Mouse (Mus musculus) lung, embryonic 14.5 days (tissue): ENCODE measurements around the gene Car2. TPM values are rescaled to one million over a fixed set of nuclear protein-coding genes. Genes with fewer than 3 reads are reported as not detected.
A peak's percentile ranks its signal among the peaks of the same experiment; 100 is the strongest.

Experiments used
- ATAC-seq: fragments of 200-750 bp; cut with Nextera tagmentation; 2 replicates; pipeline ENCODE4 v1.8.0; 2017; ENCODE audit warnings: mild to moderate bottlenecking, moderate TSS enrichment, moderate library complexity; ENCODE audit not compliant: insufficient read depth
- DNase-seq: peaks from one replicate; pipeline ENCODE4 v3.0.0-alpha.2; 2015
- H3K27ac ChIP-seq: fragments of 300-500 bp; sonication (generic); 2 replicates; pipeline ENCODE4 v1.5.1; 2014; ENCODE audit warnings: low read depth, mild to moderate bottlenecking, moderate library complexity
- H3K27me3 ChIP-seq: fragments of 300-500 bp; sonication (generic); 2 replicates; pipeline ENCODE4 v1.6.1; 2014; ENCODE audit warnings: low read length, control low read depth; ENCODE audit not compliant: insufficient read depth
- H3K36me3 ChIP-seq: fragments of 300-500 bp; sonication (generic); 2 replicates; pipeline ENCODE4 v1.6.1; 2014; ENCODE audit warnings: control low read depth; ENCODE audit not compliant: insufficient read depth
- H3K4me1 ChIP-seq: fragments of 300-500 bp; sonication (generic); 2 replicates; pipeline ENCODE4 v1.6.1; 2014; ENCODE audit warnings: antibody characterized with exemption, control low read depth; ENCODE audit not compliant: insufficient read depth
- H3K4me2 ChIP-seq: fragments of 300-500 bp; sonication (generic); 2 replicates; pipeline ENCODE4 v1.6.1; 2014; ENCODE audit warnings: mild to moderate bottlenecking
- H3K4me3 ChIP-seq: fragments of 300-500 bp; sonication (generic); 2 replicates; pipeline ENCODE4 v1.5.1; 2014; ENCODE audit warnings: low read depth, low read length
- H3K9ac ChIP-seq: fragments of 300-500 bp; sonication (generic); 2 replicates; pipeline ENCODE4 v1.6.1; 2014
- H3K9me3 ChIP-seq: fragments of 300-500 bp; sonication (generic); 2 replicates; pipeline ENCODE4 v1.6.1; 2016; ENCODE audit warnings: low read depth, low read length, control low read depth
- CTCF ChIP-seq: IDR thresholded peaks from 2 replicates; pipeline ENCODE4 v1.5.1; 2016; ENCODE audit warnings: antibody characterized with exemption, low read depth
- WGBS: fragments of 180-500 bp; shearing (Covaris S2); extraction: QIAGEN DNeasy Blood & Tissue Kit; methylation state at CpG from one replicate; pipeline ENCODE4 v1.1.7; 2014; 5-methylcytosine and 5-hydroxymethylcytosine counted together
- polyA plus RNA-seq: library from polyadenylated mRNA; unstranded; fragments of >200 nt; fragmentation: Nextera tagmentation; extraction: Ambion mirVana; gene quantifications from 2 replicates; pipeline ENCODE4 v1.2.1, GENCODE M21; 2014

Gene Car2
- polyA plus RNA-seq, 1 experiment from 2014 or later, result 365 TPM

DNA sequence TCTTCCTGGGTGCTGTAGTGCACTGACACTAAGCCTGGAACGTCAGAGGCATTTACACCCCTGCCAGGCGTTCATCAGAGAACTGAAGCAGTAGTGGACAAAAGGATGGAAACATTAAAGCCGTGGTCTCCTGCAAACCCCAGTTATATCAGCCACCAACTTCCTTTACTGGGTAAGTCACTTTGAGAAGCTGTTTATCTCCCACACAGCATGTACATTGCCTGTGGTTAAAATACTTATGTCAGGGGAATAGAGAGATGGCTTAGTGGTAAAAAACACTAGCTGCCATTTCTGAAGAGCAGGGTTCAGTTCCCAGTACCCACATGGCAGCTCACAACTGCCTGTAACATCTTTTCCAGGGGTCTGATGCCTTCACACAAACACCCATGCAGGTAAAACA lies 58.6 kb downstream of the Car2 start:
- no peaks in the 10 kb centered on the region for H3K27me3 ChIP-seq
- H3K4me2 ChIP-seq, result no peak overlapping the region
- peaks cover 3% of the 10 kb centered on the region; the same call in 1 of the 2 replicates for H3K4me1 ChIP-seq
- H3K4me3 ChIP-seq, result no peak overlapping the region
- no peak overlapping the region for H3K9ac ChIP-seq
- ATAC-seq (no peak), DNase-seq (no peak)
- H3K27ac ChIP-seq, result no peak overlapping the region
- 70% methylated on average over 3 of the region's 3 CpGs for WGBS
- H3K9me3 ChIP-seq, result no peaks in the 10 kb centered on the region
- no peak for TF ChIP-seq CTCF
- no peaks in the 10 kb centered on the region for H3K36me3 ChIP-seq

DNA sequence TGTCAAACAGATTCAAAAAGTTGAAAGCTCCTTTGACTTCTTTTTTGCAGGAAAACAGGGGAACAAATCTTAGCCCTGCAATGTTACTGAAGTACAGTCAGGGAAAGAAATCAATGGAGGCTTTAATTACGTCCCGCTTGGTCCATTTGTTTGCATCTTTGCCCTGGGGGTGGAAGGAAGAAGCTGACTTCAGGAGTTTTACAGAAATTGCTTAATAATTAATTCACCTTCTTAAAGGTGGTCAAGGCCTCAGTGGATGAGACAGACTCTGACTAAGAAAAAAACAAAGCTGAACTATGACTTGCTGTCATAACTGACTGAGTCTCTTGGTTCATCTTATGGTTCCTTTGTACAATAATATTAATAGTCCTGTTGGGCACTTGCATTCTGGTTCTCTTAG lies 59.6 kb downstream of the Car2 start:
- ATAC-seq, result no peak
- no peaks in the 10 kb centered on the region for H3K9me3 ChIP-seq
- no peak for TF ChIP-seq CTCF

GRCm38 (mm10) chr3:14948067-14948800 lies 62.2 kb downstream of the Car2 start:
- H3K9me3 ChIP-seq, result no peaks in the 10 kb centered on the region
- TF ChIP-seq CTCF, result no peak
- no peaks in the 10 kb centered on the region for H3K36me3 ChIP-seq
- H3K4me2 ChIP-seq, result no peak overlapping the region
- H3K27me3 ChIP-seq, result no peaks in the 10 kb centered on the region
- DNase-seq (peak; percentile 79), ATAC-seq (no peak)
- H3K9ac ChIP-seq, result no peak overlapping the region
- no peak overlapping the region for H3K4me3 ChIP-seq
- no peak overlapping the region for H3K27ac ChIP-seq
- H3K4me1 ChIP-seq, result peaks cover 3% of the 10 kb centered on the region; the same call in 1 of the 2 replicates
- 73% methylated on average over 6 of the region's 6 CpGs for WGBS

More for the DNA sequence above, 59.6 kb downstream of the Car2 start:
- Histone ChIP-seq H3K27me3 (no peaks in the 10 kb centered on the region), H3K4me3 (no peak overlapping the region), H3K9ac (no peak overlapping the region), H3K4me2 (no peak overlapping the region), H3K4me1 (peaks cover 3% of the 10 kb centered on the region; the same call in 1 of the 2 replicates), H3K36me3 (no peaks in the 10 kb centered on the region), H3K27ac (no peak overlapping the region)
- no peak for DNase-seq
- WGBS, result 86% methylated on average over 2 of the region's 2 CpGs

GRCm38 (mm10) chr3:14950031-14950430 lies 64.0 kb downstream of the Car2 start:
- DNase-seq (no peak), ATAC-seq (no peak)
- Histone ChIP-seq H3K27ac (no peak overlapping the region), H3K36me3 (no peaks in the 10 kb centered on the region), H3K4me2 (no peak overlapping the region), H3K4me3 (no peak overlapping the region), H3K4me1 (peaks cover 3% of the 10 kb centered on the region; the same call in 1 of the 2 replicates), H3K9me3 (no peaks in the 10 kb centered on the region), H3K27me3 (no peaks in the 10 kb centered on the region), H3K9ac (no peak overlapping the region)
- no peak for TF ChIP-seq CTCF
- 82% methylated on average over 2 of the region's 2 CpGs for WGBS

Other genes starting within 250 kb of the Car2 start
- gene Car13, start 244.5 kb upstream of the Car2 start, polyA plus RNA-seq, result 8.8 and 9.0 TPM in 2 replicates
- gene Car1, start 77.9 kb upstream of the Car2 start, polyA plus RNA-seq, result 0.27 TPM in 1 of 2 replicates, not detected in the other
- 1.6 and 2.9 TPM in 2 replicates for gene Car3, start 22.8 kb upstream of the Car2 start, polyA plus RNA-seq